Mouse (Mus musculus) layer of hippocampus, postnatal 36 days (tissue): ENCODE measurements around the gene Ptgis. TPM values are rescaled to one million over a fixed set of nuclear protein-coding genes. Genes with fewer than 3 reads are reported as not detected.

Experiments
- DNase-seq, 2 experiments: peaks; one replicate each; pipeline ENCODE4 v3.0.0; 2022
- total RNA-seq, 2 experiments: library from RNA; stranded (reverse); gene quantifications; 2 replicates each; pipeline ENCODE4 v1.2.3; 2021

Ptgis gene
- total RNA-seq, 2 experiments from 2014 or later = 0.52 to 1.1 TPM

- DNase-seq = no peak
These were observed 22.8 kb upstream of the Ptgis start for GRCm38 (mm10) chr2:167263040-167263810.

DNA sequence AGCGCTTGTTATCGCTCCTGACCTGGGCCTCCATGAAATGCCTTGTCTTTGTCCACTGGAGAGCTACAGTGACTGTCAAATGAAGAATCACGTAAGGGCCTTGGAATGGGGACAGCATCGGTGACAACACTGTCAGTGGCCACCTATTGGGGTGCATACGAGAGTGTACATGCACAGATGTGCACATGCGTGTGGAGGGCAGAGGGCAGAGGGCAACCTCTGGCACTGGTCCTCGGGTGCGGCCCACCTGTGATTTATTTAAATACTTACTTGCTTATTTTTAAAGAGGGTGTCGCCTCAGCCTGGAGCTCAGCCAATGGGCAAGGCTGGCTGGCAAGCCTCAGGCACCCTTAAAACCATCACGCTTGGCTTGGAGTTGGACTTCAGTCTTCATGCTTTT lies 22.0 kb upstream of the Ptgis start:
- no peak for DNase-seq

DNA sequence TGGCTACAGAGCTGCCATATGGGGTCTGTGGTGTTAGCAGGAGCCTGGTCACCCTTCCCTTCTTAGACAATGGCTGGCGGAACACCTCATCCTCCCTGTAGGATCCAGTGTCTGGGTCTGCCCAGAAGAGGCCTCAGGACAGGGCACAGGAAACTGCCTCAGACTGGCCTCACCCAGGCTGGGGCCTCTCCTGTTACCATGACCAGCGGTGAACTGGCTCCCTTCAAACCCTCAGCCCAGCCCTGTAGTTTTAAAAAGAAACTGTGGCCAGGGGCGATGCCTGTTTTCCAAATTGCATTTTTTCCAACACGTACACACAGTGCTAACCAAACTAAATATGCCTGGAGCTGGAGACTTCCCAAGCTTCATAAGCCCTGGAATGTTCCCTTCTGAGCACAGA lies 20.7 kb upstream of the Ptgis start:
- DNase-seq = no peak

GRCm38 (mm10) chr2:167257790-167258189 lies 17.4 kb upstream of the Ptgis start:
- no peak for DNase-seq

GRCm38 (mm10) chr2:167254808-167255207 lies 14.4 kb upstream of the Ptgis start:
- DNase-seq = no peak

GRCm38 (mm10) chr2:167254185-167254584 lies 13.8 kb upstream of the Ptgis start:
- no peak for DNase-seq

- no peak for DNase-seq
These were observed 13.1 kb upstream of the Ptgis start for GRCm38 (mm10) chr2:167253476-167253875.

DNA sequence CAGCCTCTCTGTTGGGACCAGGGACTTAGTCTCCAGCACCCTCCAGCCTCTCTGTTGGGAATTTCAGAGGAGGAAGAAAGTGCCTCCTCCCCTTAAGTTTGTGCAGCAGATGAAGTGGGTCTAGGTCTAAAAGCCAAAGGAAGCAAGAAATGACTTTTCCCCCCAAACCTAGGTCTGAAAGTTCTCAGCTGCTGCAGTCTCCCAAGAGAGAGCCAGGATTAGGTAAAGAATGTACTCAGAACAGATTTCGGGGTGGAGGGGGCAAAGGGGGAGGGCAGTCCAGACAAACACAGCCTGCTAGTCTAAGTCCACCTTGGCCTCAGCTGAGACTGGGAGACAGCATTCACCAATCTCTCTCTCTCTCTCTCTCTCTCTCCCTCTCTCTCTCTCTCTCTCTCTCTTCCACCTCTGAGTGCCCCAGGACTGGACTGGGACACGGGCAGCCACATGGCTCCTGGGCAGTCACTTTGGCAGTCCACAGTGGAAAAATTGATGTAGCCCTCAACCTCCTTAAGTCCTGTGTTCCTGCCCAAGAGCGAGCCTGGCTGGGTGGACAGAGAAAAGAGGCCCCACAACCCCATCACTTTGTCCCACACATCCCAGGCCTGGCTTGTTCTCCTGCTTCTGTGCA lies 11.8 kb upstream of the Ptgis start:
- no peak for DNase-seq

GRCm38 (mm10) chr2:167250736-167251337 lies 10.4 kb upstream of the Ptgis start:
- no peak for DNase-seq

- DNase-seq = no peak
These were observed 9.8 kb upstream of the Ptgis start for GRCm38 (mm10) chr2:167250003-167250735.

- no peak for DNase-seq
These were observed 9.2 kb upstream of the Ptgis start for GRCm38 (mm10) chr2:167249591-167249990.

DNA sequence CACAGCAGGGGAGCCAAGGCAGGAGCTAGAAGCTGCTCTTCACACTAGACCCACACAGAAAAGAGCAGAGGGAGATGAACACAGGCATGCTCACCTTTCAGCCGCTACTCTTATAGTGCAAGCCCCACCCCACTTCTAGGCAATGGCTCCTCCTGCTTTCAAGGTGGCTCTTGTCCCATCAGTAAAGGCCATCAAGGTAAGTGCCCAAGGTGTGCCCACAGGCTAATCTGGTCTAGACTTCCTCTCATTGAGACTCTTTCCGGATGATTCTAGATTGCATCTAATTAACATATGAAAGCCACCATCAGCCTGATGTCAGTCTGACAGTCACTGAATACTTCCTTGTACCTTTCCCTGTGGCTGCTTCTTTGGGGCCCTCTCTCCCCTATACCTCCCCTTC lies 7.4 kb upstream of the Ptgis start:
- DNase-seq = no peak

GRCm38 (mm10) chr2:167246704-167247103 lies 6.3 kb upstream of the Ptgis start:
- DNase-seq = no peak

- no peak for DNase-seq
These were observed 4.5 kb upstream of the Ptgis start for GRCm38 (mm10) chr2:167244892-167245291.

DNA sequence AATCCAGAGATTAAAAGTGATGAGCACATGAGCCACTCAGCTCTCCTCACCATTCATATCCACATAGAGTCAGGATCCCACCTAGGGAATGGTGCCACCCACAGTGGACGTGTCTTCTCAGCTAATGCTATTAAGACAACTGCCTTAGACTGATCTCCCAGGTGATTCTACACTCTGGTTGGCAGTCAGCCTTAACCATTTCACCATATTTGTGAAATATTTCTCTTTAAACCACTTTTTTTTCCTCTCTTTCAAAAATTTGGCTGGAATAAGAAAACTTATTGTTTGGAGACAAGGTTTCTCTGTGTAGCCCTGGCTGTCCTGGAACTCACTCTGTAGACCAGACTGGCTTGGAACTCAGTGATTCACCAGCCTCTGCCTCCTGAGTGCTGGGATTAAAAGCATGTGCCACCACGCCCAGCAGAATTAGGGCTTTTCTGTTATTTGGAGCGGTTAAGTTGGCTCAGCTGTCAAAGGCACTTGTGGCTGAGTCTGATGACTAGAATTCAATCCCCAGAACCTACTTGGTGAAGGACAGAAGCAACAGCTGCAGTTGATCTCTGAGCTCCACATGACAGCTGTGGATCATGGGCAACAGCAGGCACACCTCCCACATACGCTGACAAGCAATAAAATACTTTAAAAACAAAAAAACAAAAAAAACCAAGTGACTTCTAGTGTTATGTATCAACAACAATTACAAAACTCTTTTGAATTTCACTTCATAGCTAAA lies 3.6 kb upstream of the Ptgis start:
- DNase-seq = no peak

GRCm38 (mm10) chr2:167239262-167239661 lies 1.1 kb downstream of the Ptgis start:
- DNase-seq = no peak

- no peak for DNase-seq
These were observed 3.2 kb downstream of the Ptgis start for GRCm38 (mm10) chr2:167237224-167237623.

DNA sequence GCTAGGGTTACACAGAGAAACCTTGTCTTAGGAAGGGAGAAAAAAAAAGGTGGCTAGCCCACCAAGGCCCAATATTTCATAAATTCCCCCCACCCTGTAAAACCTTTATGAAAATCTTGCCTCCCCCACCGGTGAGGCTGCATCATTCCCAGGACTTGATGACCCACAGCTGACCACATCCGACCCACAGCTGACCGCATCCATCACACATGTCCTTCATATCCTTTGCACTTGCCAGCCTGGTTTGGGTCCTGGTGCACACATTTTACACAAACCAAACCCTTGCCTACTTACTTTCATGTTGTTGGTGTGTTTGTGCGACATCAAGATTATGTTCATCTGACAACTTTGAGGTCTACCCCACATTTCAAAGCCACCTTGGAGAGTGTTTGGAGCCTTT lies 4.2 kb downstream of the Ptgis start:
- no peak for DNase-seq

DNA sequence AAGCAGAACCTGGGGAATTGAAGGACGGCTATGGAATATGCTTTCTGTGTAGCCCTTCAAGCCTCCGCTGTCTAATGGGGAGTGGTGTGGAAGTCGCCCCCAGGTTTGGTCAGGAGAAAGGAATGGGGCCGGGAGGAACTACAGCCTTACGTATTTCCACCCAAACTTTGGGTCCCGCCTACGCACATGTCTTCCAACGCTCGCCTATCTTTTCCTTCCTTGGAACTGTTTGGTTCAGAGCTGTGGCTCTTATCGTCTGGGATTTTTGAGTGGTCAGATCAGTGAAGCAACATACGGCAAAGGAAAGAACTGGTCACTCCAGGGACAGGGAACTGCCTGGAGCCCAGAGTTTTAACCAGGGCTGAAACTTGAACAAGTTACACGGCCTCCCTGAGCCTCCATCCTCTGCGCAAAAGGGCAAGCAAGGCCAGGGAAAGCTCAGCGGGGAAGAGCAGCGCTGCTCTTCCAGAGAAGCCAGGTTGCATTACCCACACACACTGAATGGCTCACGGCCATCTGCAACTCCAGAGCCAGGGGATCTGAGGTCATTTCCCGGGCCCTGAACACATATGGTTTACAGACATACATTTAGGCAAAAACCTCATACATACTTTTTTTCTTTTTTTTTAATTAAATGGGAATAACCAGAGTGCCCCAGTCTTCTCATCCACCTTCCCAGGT lies 4.9 kb downstream of the Ptgis start:
- no peak for DNase-seq

GRCm38 (mm10) chr2:167233771-167234170 lies 6.6 kb downstream of the Ptgis start:
- DNase-seq = no peak

- DNase-seq = no peak
These were observed 7.4 kb downstream of the Ptgis start for GRCm38 (mm10) chr2:167233009-167233335.
